Mouse (Mus musculus): ENCODE results near the gene Hip1r.

Gene Hip1r
- long read RNA-seq, experiment 1, full-length matches to known transcripts: 1 of 3 reads
- long read RNA-seq, experiment 1, partial matches to known transcripts: 0 of 3 reads
- long read RNA-seq, experiment 1, other reads (novel, unspliced or antisense): 2 of 3 reads
- long read RNA-seq, experiment 2, partial matches to known transcripts: 3 of 9 reads
- long read RNA-seq, experiment 2, other reads (novel, unspliced or antisense): 6 of 9 reads

DNA sequence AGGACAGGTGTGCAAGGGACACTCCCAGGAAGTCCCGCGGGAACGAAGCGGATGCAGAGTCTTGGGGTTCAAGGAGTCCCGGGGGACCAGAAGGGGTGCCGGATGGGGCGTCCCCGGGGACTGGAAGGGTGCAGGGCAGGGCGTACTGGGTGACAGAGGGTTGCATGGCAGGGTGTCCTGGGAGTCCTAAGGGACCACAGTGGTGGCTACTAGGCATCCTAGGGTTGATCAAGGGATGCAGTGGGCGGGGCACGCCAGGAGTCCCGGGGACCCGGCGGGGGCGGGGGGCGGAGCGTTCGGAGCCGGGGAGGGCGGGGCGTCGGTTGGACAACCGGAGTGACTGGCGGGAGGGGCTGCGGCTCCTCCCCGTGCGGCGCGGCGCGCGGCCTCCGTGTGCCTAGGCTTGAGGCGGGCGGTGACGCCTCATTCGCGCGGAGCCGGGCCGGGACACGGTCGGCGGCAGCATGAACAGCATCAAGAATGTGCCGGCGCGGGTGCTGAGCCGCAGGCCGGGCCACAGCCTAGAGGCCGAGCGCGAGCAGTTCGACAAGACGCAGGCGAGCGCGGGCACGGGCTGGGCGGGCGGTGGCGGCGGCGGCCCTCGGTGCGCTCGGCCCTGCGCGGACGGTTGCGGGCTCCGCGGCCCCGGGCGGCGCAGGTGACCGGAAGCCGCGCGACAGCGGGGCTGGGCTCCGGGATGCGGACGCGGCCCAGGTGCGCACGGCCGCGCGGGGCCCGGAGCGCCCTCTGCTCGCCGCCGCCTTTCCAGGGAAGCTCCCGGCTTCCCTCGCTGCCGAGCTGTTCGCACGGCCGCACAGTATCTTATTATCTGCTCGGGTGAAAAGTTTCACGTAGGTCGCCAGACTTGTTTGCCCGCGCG, at the start of gene Hip1r:
Gene Hip1r (plus strand): TSS at position 330 of the 880 bp plus-strand sequence.
- intact Hi-C loops (cut with DNase I): no loop called here

DNA sequence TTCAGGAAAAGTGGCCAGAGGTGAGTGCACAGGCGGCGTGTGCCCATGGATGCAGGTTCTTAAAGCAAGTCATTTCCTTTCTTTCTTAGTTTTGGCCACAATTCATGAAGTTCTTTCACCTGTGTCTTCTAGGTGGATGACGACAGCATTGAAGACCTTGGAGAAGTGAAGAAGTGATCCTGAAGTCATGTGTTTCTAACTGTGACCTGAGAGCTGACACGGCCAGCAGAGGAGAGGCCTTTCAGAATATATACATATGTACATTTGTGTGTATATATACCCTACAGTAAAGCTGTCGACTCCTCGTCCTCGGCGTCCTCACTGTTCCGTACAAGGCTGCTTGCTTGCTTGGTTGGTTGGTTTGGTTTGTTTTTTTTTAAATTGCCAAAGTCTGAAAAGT, 46.3 kb upstream of the Hip1r start, which contains the start of gene Gm43518:
Gene Gm43518 (plus strand): TSS at position 301 of the 400 bp plus-strand sequence.
- intact Hi-C loops (cut with DNase I): no loop called here

DNA sequence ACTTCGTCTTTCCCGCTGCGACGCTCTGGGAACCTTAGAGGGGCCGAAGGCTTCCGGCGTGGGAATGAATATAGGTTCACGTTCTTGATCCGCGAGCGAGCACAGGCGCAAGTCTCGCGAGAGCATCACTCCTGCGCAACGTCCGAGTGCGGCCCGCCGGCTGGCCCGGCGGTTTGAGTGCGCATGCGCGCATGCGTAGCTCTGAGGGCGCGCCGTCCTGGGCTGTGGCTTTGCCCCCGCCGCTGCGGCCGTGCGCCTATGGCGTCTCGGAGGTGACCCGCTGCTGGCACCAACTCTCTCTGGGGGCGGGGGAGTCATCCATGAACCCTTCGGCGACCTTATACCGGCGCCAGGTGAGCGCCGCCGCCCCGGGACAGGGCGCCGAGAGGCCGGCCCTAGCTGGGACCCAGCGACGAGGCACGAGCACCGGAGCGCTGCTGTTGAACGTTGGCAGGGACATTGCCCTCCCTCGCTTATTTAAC, 42.9 kb upstream of the Hip1r start, which contains the start of gene Ccdc62:
Gene Ccdc62 (plus strand): TSS at position 172 of the 482 bp plus-strand sequence.
- intact Hi-C loops (cut with DNase I): no loop called here

DNA sequence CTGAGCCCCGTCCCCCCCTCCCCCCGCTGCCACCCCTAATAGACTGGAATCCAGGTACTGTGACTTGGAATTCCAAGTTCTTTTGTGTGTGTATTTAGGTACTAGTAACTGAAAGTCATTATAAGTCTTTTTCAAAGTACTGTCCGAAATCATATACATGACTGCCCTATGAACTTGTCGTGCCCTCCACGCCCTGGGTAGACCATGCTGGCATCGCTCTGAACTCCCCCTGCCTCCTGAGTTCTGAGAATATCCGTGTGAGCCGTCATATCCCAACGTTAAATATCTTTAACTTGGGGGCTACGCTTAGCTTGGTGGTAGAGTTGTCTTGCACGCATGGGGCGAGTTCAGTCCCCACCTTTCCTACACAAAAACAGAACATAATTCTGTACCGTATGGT, 42.3 kb upstream of the Hip1r start:
- intact Hi-C loops (cut with DNase I): no loop called here

DNA sequence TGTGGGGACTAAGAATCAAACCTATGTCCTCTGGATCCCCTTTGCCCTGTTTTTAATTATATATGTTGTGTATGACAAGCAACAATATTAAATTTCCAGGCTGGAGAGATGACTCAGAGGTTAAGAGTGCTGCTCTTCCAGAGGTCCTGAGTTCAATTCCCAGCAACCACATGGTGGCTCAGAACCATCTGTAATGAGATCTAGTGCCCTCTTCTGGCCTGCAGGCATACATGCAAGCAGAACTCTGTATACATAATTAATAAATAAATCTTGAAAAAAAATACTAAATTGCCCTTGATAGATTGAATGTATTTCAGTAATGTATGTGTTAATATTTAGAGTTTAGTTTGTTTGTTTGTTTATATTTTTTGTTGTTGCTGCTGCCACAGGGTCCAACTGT, 40.5 kb upstream of the Hip1r start:
- intact Hi-C loops (cut with DNase I): no loop called here

DNA sequence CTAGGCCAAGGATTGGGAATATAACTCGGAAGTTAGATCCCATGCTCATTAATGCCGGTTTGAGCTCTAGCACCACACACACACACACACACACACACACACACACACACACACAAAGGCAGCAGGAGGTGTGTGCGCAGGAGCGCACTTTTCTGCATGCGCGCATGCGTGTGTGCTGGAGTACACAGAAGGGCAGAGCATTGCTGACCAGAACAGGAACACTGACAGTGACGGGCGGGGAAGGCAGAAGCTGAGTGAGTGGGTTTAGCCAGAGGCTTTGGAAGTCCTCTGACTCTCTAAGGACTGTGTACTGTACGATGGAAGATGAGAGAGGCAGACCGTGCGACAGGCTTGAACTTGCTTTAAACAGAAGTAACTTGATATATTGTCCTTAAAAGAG, 39.9 kb upstream of the Hip1r start:
- intact Hi-C loops (cut with DNase I): no loop called here

DNA sequence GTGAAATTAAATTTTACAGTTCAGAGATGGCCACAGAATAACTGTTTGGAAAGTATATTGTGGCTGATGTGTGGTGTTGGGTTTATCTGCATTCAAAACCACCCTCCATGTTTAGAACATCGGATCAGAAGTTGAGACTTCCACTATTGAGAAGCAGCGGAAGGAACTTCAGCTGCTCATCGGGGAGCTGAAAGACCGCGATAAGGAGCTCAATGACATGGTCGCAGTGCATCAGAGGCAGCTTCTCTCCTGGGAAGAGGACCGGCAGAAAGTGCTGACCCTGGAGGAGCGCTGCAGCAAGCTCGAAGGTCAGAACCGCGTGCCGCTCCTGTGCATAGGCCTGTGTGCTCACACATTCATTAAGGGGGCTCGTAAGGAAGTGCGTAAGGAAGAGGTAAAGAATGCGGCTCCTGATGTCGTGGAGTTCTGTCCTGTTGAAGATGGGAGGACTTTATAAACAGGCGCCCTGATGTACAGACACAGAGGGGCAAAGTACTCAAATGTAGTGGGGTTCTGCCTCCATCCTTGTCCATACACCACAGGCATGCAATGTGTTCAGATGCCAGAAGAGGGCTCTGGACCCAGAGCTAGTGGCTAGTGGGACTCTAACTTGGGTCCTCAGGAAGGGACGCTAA, 39.4 kb upstream of the Hip1r start:
- intact Hi-C loops (cut with DNase I): no loop called here

DNA sequence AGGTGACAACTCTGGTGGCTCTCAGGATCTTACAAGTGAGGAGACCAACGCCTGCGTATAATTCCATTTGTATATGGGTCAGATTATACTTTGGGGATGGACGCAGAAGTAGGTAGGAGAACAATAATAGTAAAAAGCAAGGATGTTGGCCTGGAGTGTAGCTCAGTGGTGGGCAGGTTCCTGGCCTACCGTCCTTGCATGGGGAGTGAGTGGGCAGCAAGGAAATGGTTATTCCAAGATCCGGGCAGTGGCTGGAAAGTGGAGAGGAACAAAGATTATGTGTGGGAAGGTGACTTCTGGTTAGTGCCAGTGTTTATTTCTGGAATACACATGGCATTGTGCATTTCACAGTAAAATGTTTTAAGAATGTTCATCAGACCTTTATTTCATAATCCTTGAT, 37.5 kb upstream of the Hip1r start:
- intact Hi-C loops (cut with DNase I): no loop called here

DNA sequence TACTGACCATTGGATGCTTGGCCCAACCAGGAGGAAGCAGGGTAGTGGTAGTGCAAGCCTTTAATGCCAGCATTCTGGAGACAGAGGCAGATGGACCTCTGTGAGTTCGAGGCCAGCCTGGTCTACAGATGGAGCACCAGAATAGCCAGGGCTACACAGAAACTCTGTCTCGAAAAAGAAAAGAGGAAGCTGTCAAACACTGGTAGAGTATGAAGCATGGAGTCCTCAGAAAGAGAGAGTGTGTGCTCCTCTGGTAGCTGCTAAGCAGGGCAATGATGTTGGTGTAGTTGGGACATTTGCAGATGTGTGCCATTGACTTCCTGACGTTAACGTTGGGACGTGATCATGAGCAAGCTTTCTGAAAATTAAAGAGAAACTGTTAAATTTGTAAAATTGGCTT, 34.9 kb upstream of the Hip1r start:
- intact Hi-C loops (cut with DNase I): no loop called here

DNA sequence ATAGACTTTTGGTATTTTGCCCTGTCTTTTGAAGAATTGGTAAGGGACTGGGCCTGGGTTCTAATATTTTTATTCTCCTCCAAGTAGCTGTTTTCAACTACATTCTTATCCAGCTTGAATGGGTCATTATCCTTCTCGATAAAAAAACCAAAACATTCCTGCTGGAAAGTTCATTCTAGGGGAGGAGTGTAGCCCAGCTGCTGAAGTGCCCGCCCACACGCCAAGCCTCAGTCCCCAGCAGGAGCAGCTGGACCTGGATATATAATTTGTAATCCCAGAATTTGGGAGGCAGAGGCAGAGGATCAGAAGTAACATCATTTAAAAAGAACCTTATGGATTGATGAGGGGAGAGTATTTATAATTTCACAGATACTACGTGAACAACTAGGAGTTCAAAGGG, 26.9 kb upstream of the Hip1r start:
- intact Hi-C loops (cut with DNase I): loop anchor here (2.0 to 5.0 kb wide), 2 partner anchors 46 to 136 kb away; no protein-coding TSS in a partner anchor

DNA sequence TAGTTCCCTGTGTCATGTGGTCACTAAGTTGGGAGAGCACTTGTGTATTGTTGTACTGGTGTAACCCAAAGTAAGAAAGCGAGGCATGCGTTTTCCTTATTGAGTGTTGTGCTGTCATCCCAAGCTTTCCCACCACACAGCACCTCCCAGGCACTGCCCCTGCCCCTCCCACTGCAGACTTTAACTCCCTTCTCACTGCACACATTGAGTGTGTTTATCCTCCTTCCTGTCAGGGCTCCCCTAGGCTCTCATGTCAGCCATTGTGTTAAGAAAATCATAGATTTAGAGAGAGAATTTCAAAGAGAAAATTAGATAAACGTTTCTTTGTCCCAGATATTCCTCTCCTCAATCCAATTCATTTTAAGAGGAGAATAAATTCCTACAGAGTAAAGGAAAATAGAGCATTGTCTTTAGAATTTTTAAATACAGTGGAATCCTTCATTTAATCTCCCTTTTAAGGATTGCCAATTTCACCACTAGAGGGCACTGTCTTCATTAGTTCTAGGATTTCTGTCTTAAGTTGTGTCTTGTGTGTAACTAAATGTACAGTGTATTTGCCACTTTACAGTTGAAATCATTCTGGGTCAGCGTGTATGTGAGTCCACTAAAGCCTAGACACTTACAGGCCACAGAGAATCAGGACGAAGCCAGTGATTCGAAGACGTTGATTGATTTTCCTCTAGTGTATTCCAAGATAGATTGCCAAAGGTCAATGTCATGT, 26.2 kb upstream of the Hip1r start:
- intact Hi-C loops (cut with DNase I): loop anchor here (2.0 to 5.0 kb wide), 2 partner anchors 46 to 135 kb away; no protein-coding TSS in a partner anchor

DNA sequence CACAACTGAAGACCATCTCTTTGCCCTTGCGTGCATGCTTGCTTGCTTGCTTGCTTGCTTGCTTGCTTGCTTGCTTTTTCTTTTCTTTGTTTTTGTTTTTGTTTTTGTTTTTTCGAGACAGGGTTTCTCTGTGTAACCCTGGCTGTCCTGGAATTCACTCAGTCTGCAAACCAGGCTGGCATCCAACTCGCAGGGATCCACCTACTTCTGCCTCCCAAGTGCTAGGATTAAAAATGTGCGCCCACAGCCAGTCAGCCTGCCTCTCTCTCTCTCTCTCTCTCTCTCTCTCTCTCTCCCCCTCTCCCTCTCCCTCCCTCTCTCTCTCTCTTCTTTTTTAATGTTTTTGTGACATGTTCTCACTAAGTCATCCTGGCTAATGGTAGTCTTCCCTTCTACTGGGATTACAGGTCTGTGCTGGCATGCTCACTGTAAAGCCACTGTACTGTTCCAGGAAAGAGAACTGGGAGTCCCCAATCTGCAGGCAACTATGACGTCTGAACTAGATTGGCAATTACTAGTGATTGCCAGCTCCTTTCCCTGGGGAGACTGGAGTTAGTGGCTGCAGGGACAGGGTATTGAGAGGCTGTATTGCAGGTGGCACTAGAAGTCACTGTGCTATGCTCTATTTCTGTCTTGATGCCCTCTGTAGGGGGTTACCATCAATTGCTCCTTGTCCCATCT, 20.9 kb upstream of the Hip1r start:
- intact Hi-C loops (cut with DNase I): no loop called here

DNA sequence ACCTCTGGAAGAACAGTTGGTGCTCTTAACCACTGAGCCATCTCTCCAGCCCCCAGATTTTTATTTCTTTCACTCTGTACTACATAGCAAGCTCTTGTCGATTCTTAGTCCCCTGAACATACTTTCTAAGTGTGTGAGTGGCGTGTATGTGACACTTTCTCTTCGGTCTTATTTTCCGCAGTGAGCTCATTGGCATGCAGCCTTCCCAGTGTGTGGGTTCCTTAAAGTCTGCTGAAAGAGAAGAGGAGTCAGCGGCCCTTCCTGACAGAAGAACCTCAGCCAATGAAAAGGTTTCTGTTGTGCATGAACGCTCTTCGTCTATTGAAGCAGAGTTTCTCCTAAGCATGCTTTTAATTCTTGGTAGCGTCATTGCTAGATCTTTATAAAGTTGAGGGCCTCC, 16.2 kb upstream of the Hip1r start:
- intact Hi-C loops (cut with DNase I): no loop called here

DNA sequence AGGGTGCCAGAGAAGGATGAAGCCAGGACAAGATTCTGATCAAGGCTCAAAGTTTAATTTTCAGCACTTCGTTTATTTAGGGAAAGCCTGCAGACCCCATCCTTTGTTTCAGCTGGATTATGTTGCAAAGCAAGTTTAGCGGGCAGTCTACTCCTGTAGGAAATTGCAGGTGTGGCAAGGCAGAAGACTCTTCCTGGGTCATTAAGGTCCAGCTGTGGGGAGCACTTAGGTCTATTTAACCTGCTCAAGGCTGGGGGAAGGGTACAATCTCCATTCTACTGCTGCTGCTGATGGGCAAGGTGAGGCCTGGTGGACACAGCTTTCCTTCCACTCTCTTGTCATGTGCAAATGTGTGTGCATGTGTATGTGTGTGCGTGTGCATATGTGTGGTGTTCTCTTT, 14.4 kb upstream of the Hip1r start:
- intact Hi-C loops (cut with DNase I): no loop called here

DNA sequence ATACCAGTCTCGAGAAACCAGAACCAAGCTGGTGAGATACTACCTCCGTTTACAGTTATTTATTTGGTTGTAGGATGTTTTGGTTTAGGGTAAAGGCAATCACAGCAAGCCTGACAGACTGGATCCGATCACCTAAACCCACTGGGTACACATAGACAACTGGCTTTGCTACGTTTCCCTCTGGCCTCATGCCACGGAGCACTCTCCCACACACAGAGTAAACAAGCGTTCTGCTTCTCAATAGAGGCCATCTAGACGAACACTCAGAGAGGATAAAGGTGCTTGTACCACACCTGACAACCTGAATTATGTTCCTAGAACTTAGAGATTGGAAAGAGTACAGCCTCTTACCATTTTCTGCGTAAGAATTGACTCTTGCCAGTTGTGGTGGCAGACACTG, 13.3 kb upstream of the Hip1r start:
- intact Hi-C loops (cut with DNase I): no loop called here

DNA sequence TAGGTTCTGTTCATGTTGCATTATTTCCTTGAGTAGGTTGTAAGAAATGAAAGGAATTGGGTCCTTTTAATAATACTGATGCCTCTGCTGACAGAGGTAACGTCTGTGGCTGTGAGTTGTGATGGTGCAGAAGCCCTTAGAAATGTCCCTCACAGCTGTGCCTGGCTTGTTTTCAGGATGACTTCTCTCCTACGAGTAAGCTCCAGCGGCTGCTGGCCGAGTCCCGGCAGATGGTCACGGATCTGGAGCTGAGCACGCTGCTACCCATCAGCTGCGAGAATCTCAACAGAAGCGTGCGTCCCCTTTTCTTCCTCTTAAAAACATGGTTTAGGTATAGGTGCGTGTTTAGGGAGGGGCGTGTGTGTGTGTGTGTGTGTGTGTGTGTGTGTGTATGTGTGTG, 12.4 kb upstream of the Hip1r start:
- intact Hi-C loops (cut with DNase I): no loop called here

DNA sequence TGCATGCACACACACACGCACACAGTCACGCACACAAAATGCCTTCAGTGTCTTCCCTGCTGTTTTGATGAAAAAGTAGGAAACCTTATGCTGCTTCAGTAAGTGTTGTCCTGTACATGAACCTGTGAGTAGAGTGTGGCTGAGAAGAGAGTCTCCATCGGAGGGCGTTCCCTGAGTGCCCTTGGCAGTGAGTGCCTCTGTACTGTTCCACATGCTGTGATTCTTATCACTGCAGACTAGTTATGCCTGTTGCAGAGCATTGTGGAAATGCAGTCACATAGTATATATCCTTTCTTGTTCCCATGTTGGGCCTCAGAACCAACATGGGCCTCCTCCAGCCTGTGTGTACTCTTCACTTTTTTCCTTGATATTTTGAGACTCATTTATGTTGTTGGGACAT, 9.2 kb upstream of the Hip1r start:
- intact Hi-C loops (cut with DNase I): no loop called here

DNA sequence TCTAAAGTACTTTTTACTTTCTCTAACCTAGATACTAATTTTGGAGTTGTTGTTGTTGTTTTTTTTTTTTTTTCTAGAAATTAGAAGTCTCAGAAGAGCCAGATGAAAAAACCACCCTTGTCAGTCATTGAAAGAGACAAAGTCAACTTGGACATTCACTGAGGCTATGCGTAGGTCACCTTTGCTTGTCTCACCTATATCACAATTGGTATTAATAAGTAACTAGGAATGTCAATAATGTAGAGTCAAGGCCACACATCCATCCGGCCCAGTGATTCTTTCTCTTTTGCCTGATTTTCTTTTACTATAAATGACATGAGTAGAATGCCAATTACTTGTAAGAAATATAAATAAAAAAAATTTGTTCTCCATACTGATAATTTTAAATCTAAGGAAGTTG, 6.7 kb upstream of the Hip1r start:
- intact Hi-C loops (cut with DNase I): no loop called here

DNA sequence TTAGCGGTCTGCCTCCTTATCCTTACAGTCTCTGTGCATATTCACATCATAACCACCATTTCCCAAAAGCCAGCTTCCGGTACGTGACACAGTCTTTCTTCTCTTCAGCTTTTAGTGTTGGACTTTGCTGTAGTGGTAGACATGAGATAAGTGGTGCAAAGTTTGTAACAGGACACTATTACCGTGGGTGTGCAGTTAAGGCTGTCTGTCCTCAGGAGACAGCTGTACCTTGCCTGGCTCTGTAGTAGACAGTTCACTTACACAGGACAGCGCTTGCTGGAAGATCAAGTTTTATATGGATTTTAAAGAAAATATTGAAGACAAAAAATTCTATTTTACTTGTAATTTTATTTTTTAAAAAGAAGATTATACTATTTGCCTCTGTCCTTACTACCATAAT, 5.0 kb upstream of the Hip1r start:
- intact Hi-C loops (cut with DNase I): no loop called here

DNA sequence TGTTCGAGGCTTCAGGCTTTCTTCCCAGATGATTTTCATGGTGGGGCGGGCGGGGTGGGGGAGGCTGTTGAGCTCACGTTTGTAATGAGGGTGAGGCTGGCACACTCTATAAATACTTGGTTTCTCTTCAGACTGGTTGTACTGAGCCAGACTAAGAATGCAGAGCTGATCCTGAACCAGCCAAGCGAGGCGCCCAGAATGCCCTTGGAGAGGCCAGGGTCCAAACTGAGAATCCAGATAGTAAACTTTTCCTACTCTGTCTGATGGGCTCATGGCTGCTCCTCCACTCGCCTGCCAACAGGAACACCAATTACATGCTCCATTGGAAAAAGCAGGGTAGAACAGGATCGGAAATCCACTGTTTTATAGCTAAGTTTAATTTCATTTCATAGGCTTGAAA, 4.2 kb upstream of the Hip1r start:
- intact Hi-C loops (cut with DNase I): no loop called here

DNA sequence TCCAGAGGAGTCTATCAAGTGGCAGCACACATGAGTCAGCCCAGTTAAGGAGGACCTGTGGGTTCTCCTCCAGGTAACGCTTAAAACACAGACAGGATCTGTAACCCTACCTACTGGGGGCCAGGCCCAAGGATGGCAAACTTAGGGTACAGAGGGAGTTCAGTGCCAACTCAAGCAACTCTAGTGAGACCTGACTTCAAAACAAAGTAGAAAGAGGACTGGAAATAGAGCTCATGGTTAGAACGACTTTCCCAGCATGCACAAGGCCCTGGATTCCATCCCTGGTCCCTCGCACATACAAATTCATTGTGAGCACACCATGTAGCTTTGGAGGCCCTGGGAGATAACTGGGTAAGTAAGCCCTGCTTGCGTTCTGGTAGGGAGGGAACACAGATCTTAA, 2.9 kb upstream of the Hip1r start:
- intact Hi-C loops (cut with DNase I): no loop called here

Measured in adrenal gland (tissue).